Comparison of ENCODE assay signal across 17 mouse cellular contexts in the genomic region with DNA sequence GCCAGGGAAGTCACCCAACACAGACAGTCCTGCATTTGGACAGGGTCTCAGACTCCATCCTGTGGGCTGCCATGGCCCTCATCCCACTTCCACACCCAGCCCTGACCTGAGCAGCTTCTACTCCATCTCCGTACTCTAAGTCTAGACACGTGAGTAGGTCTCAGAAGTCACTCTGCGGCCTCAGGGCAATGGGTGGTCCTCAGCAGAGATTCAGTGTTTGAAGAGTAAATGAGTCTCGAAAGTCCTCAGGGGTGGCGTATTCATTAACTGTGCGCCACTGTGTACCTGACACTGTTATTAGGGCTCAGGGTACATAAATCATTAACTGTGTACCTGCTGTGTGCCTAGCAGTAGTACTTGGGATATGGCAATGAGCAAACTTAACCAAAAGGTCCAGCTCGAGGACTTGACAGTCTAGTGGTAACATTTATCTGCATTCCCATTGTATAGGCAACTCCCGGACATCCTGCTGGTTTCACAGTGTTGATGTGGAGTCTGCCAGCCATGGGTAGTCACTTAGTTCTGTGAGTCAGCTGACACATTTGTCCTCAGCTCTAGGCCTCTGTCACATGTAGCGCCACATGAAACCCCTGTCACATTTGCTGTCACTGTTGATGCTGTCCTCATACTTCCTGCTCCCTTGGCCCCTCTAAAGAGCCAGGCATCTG. TPM values are rescaled to one million over a fixed set of nuclear protein-coding genes. Genes with fewer than 3 reads are reported as not detected.
DNase-seq lines count a peak whose midpoint lies in the region; ATAC-seq lines count a peak whose summit lies in the region.
"Had no signal": no experiment of that assay in that cellular context is flagged by ENCODE, and none has a peak within 500 bp of the region (broad histone marks: within the 10 kb centered on the region; RNA-seq: fewer than 3 reads in every experiment).

No protein-coding gene starts in this region.

- no peak overlapping the region for H3K4me2 ChIP-seq in kidney, embryonic 15.5 days
- H3K4me2 ChIP-seq: heart, embryonic 12.5 days; midbrain, embryonic 11.5 days had no signal

- H3K9ac ChIP-seq in kidney, embryonic 15.5 days, result no peak overlapping the region
- H3K9ac ChIP-seq: heart, embryonic 12.5 days; liver, embryonic 14.5 days had no signal

- no peak for DNase-seq in heart, embryonic 10.5 days (ENCODE audit: low spot score)
- DNase-seq in heart, postnatal 4 days, result no peak
- no peak for DNase-seq in kidney, adult 18-20 months
- DNase-seq in 416B (ENCODE audit: low read depth), result peak; percentile 54
- DNase-seq in retina, embryonic 14.5 days (ENCODE audit: low spot score), result no peak
- no peak for DNase-seq in testis, postnatal 10 days (ENCODE audit: low spot score)
- DNase-seq: cerebellum, adult 9-11 months; gastrocnemius, postnatal 14 days; lung, postnatal 36 days; thymus, postnatal 36 days had no signal

- H3K36me3 ChIP-seq in heart, embryonic 10.5 days, result peaks cover 26% of the 10 kb centered on the region
- H3K36me3 ChIP-seq in kidney, embryonic 15.5 days, result peaks cover 11% of the 10 kb centered on the region

- H3K4me3 ChIP-seq in heart, embryonic 10.5 days, result no peak overlapping the region
- no peak overlapping the region for H3K4me3 ChIP-seq in kidney, embryonic 15.5 days (replicated peaks)
- H3K4me3 ChIP-seq in brown adipose tissue, adult 24 weeks (ENCODE audit: insufficient read depth, low read depth, low read length), result no peak overlapping the region
- H3K4me3 ChIP-seq: heart, embryonic 12.5 days; limb, embryonic 10.5 days had no signal

- no peaks in the 10 kb centered on the region; the same call in 1 of the 2 replicates for H3K9me3 ChIP-seq in heart, embryonic 10.5 days
- no peaks in the 10 kb centered on the region for H3K9me3 ChIP-seq in kidney, embryonic 15.5 days (replicated peaks)
- H3K9me3 ChIP-seq: heart, embryonic 12.5 days; limb, embryonic 10.5 days had no signal

- no peaks in the 10 kb centered on the region for H3K27me3 ChIP-seq in heart, embryonic 10.5 days (ENCODE audit: insufficient read depth, poor library complexity, severe bottlenecking)
- H3K27me3 ChIP-seq in kidney, embryonic 15.5 days, result no peaks in the 10 kb centered on the region
- H3K27me3 ChIP-seq: heart, embryonic 12.5 days had no signal

- peaks cover 36% of the 10 kb centered on the region for H3K4me1 ChIP-seq in heart, embryonic 10.5 days
- peaks cover 23% of the 10 kb centered on the region for H3K4me1 ChIP-seq in kidney, embryonic 15.5 days
- H3K4me1 ChIP-seq in brown adipose tissue, adult 24 weeks (ENCODE audit: control insufficient read depth, insufficient read depth, insufficient read length, low read length), result peaks cover 46% of the 10 kb centered on the region

- WGBS in heart, embryonic 10.5 days, result 83% methylated on average over 9 of the region's 9 CpGs
- 75% methylated on average over 9 of the region's 9 CpGs for WGBS in kidney, embryonic 15.5 days

- ATAC-seq in kidney, embryonic 15.5 days (replicated peaks; ENCODE audit: low FRiP score), result peak; percentile 74
- ATAC-seq: forebrain, embryonic 14.5 days had no signal

- peak overlapping the region; percentile 42; the same call in 1 of the 2 replicates for H3K27ac ChIP-seq in heart, embryonic 10.5 days
- H3K27ac ChIP-seq in kidney, embryonic 15.5 days, result peak overlapping the region; percentile 33; the same call in 1 of the 2 replicates
- peak overlapping the region; percentile 64 for H3K27ac ChIP-seq in brown adipose tissue, adult 24 weeks (replicated peaks; ENCODE audit: low read depth, low read length)
- H3K27ac ChIP-seq: limb, embryonic 10.5 days; liver, embryonic 14.5 days had no signal

RNA-seq across cellular contexts. Expression of a gene that starts 10.9 kb away (rescaled TPM):
- polyA plus RNA-seq in heart, embryonic 10.5 days (2016; fragmentation: Nextera tagmentation; extraction: Ambion mirVana), result 5.9 and 6.2 TPM in 2 replicates
- 10 to 100 TPM; 75.1 to 77.4 TPM for total RNA-seq in heart, postnatal 4 days (2021)
- 4.2 and 4.3 TPM in 2 replicates for polyA plus RNA-seq in kidney, embryonic 15.5 days (2015; fragmentation: Nextera tagmentation; extraction: Ambion mirVana)
- polyA plus RNA-seq in brown adipose tissue, adult 24 weeks (2012; ENCODE audit: insufficient read depth, insufficient read length, missing spikeins), result 37.7 and 42.9 TPM in 2 replicates
